ENCODE assay signal across 23 mouse cellular contexts in the genomic region with DNA sequence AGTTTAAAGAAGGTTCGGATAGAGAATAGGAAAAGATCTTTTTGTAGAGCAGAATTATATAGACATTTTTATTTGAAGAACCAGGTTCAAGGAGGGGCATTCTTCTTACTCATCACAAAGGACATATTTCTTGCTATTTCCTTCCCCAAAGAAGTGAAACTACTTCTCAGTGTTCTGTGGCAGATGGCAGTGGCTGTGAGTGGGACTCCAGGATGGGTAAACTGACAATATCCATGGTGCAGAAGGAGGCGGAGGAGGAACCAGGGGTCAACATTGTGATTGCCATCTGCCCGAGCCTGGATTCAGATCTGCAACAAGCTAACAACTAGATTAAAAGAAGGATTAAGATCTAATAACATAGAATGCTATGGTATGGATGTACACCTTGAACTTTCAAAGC. TPM values are rescaled to one million over a fixed set of nuclear protein-coding genes. Genes with fewer than 3 reads are reported as not detected.
DNase-seq lines count a peak whose midpoint lies in the region; ATAC-seq and TF ChIP-seq lines count a peak whose summit lies in the region.
"Had no signal": no experiment of that assay in that cellular context is flagged by ENCODE, and none has a peak within 500 bp of the region (broad histone marks: within the 10 kb centered on the region; RNA-seq: fewer than 3 reads in every experiment).

No protein-coding gene starts in this region.

- no peak overlapping the region for H3K27ac ChIP-seq in layer of hippocampus, adult 2 months
- H3K27ac ChIP-seq: embryonic facial prominence, embryonic 12.5 days; forebrain, embryonic 15.5 days; heart, embryonic 10.5 days; hindbrain, embryonic 12.5 days had no signal

- no peak for DNase-seq in frontal cortex, postnatal 14 days (ENCODE audit: low spot score in 2 of 2)
- DNase-seq in layer of hippocampus, adult 2 months (ENCODE audit: low spot score in 2 of 2) = peak; percentile 2 to 13
- DNase-seq in layer of hippocampus, adult 9-10 months (ENCODE audit: low spot score) = no peak
- peak; percentile 34 to 40 for DNase-seq in right cerebral cortex, adult 2 months (ENCODE audit: low spot score in 2 of 2)
- DNase-seq in right cerebral cortex, postnatal 4 days = no peak
- no peak for DNase-seq in kidney, adult 8-10 months
- DNase-seq: adrenal gland, adult 8-10 months; adrenal gland, postnatal 36 days; B cell, adult 2 months; cerebellum, adult 11 months; cerebellum, adult 9-10 months; cerebellum, postnatal 25 days; gastrocnemius, postnatal 10 days; heart, adult 18-20 months; heart, postnatal 10 days; heart, postnatal 4 days had no signal

- H3K4me3 ChIP-seq in layer of hippocampus, adult 2 months = no peak overlapping the region
- H3K4me3 ChIP-seq: embryonic facial prominence, embryonic 12.5 days; forebrain, embryonic 15.5 days; heart, embryonic 10.5 days; hindbrain, embryonic 12.5 days had no signal

- no peak for TF ChIP-seq CTCF in layer of hippocampus, adult 2 months (conservative IDR thresholded peaks at IDR 0.05)

- ATAC-seq in frontal cortex, adult (ENCODE audit: low TSS enrichment) = peak; percentile 68
- ATAC-seq: CD4-positive, CD25-positive, alpha-beta regulatory T cell, adult 4 months; forebrain, embryonic 15.5 days had no signal

RNA-seq across cellular contexts. Expression of gene Olfr1391, which starts 4.2 kb away (rescaled TPM):
- not detected for total RNA-seq in layer of hippocampus, adult 2 months (2021)
- total RNA-seq: adrenal gland, adult 8-10 months; adrenal gland, postnatal 36 days; gastrocnemius, postnatal 10 days; gastrocnemius, postnatal 4 days; heart, adult 18-20 months; heart, postnatal 10 days; heart, postnatal 4 days had no signal

RNA-seq across cellular contexts. Expression of gene Olfr1390, which starts 8.3 kb away (rescaled TPM):
- not detected for total RNA-seq in layer of hippocampus, adult 2 months (2021)
- total RNA-seq: adrenal gland, adult 8-10 months; adrenal gland, postnatal 36 days; gastrocnemius, postnatal 10 days; gastrocnemius, postnatal 4 days; heart, adult 18-20 months; heart, postnatal 10 days; heart, postnatal 4 days had no signal

RNA-seq across cellular contexts. Expression of gene Olfr10, which starts 22.2 kb away (rescaled TPM):
- not detected for total RNA-seq in layer of hippocampus, adult 2 months (2021)
- total RNA-seq: adrenal gland, adult 8-10 months; adrenal gland, postnatal 36 days; gastrocnemius, postnatal 10 days; gastrocnemius, postnatal 4 days; heart, adult 18-20 months; heart, postnatal 10 days; heart, postnatal 4 days had no signal

RNA-seq across cellular contexts. Expression of gene Olfr1392, which starts 41.6 kb away (rescaled TPM):
- total RNA-seq in layer of hippocampus, adult 2 months (2021) = not detected
- total RNA-seq: adrenal gland, adult 8-10 months; adrenal gland, postnatal 36 days; gastrocnemius, postnatal 10 days; gastrocnemius, postnatal 4 days; heart, adult 18-20 months; heart, postnatal 10 days had no signal

RNA-seq across cellular contexts. Expression of gene Olfr1393, which starts 48.6 kb away (rescaled TPM):
- total RNA-seq in layer of hippocampus, adult 2 months (2021) = not detected
- total RNA-seq: adrenal gland, adult 8-10 months; adrenal gland, postnatal 36 days had no signal

Comparison
In these comparisons a context has a peak if more than half of its experiments do, and no peak if none do; other contexts are left out.
1. DNase-seq: peak in layer of hippocampus, adult 2 months (2 of 2) and right cerebral cortex, adult 2 months (2 of 2); none in frontal cortex, postnatal 14 days (0 of 2), layer of hippocampus, adult 9-10 months (single experiment), right cerebral cortex, postnatal 4 days (single experiment) and kidney, adult 8-10 months (0 of 2).